Mouse (Mus musculus) liver, embryonic 14.5 days (tissue): ENCODE measurements around the gene Gm49353. TPM values are rescaled to one million over a fixed set of nuclear protein-coding genes. Genes with fewer than 3 reads are reported as not detected.

Source experiments
- ATAC-seq: fragments of 200-750 bp; cut with Nextera tagmentation; 2 replicates; pipeline ENCODE4 v1.8.0; 2017; ENCODE audit warnings: moderate number of reproducible peaks, mild to moderate bottlenecking, moderate library complexity; ENCODE audit not compliant: insufficient read depth
- DNase-seq, 3 experiments: peaks; one replicate each; pipeline ENCODE4 v3.0.0-alpha.2; 2012 to 2013; ENCODE audit warnings: low read depth in 3 of 3, low spot score in 3 of 3
- H3K27ac ChIP-seq: fragments of 300-500 bp; sonication (generic); 2 replicates; pipeline ENCODE4 v1.5.1; 2014; ENCODE audit warnings: moderate library complexity, mild to moderate bottlenecking, control low read depth, inconsistent platforms
- H3K27me3 ChIP-seq: fragments of 300-500 bp; sonication (generic); 2 replicates; pipeline ENCODE4 v1.6.1; 2014; ENCODE audit warnings: mild to moderate bottlenecking, low read length, moderate library complexity; ENCODE audit not compliant: control insufficient read depth, insufficient read depth
- H3K36me3 ChIP-seq: fragments of 300-500 bp; sonication (generic); replicated peaks from 2 replicates; pipeline ENCODE4 v1.6.1; 2014; ENCODE audit warnings: low read depth; ENCODE audit not compliant: control insufficient read depth, insufficient read depth
- H3K4me1 ChIP-seq, 2 experiments: fragments of 200-500 bp in 1 of 2; fragments of 300-500 bp in 1 of 2; sonication (generic) in 1 of 2; replicated peaks; 2 replicates each; pipeline ENCODE4 v1.6.1; 2012 to 2014; ENCODE audit warnings: antibody characterized with exemption in 1 of 2, inconsistent platforms in 1 of 2, low read length in 1 of 2; ENCODE audit not compliant: control insufficient read depth in 2 of 2, insufficient read depth in 2 of 2
- H3K4me2 ChIP-seq: fragments of 300-500 bp; sonication (generic); 2 replicates; pipeline ENCODE4 v1.6.1; 2014; ENCODE audit warnings: low read depth, mild to moderate bottlenecking, control low read depth, moderate library complexity
- H3K4me3 ChIP-seq, 2 experiments: fragments of 200-500 bp in 1 of 2; fragments of 300-500 bp in 1 of 2; sonication (generic) in 1 of 2; 2 replicates each; pipeline ENCODE4 v1.5.1; 2012 to 2014; ENCODE audit warnings: low read depth in 2 of 2, low read length in 2 of 2, mild to moderate bottlenecking in 2 of 2, control low read depth in 1 of 2, inconsistent platforms in 1 of 2, moderate library complexity in 1 of 2; ENCODE audit not compliant: insufficient read depth in 1 of 2
- H3K9ac ChIP-seq: fragments of 300-500 bp; sonication (generic); replicated peaks from 2 replicates; pipeline ENCODE4 v1.6.1; 2014; ENCODE audit warnings: mild to moderate bottlenecking, control low read depth, moderate library complexity
- H3K9me3 ChIP-seq: fragments of 300-500 bp; sonication (generic); 2 replicates; pipeline ENCODE4 v1.6.1; 2016; ENCODE audit warnings: low read length, mixed read lengths; ENCODE audit not compliant: control insufficient read depth
- CTCF ChIP-seq: IDR thresholded peaks from 2 replicates; pipeline ENCODE4 v1.5.1; 2016; ENCODE audit warnings: antibody characterized with exemption, low read depth, control low read depth
- EP300 ChIP-seq: IDR thresholded peaks from 2 replicates; pipeline ENCODE4 v1.6.1; 2016; ENCODE audit warnings: antibody characterized with exemption, low read depth
- WGBS: fragments of 180-500 bp; shearing (Covaris S2); extraction: QIAGEN DNeasy Blood & Tissue Kit; methylation state at CpG from one replicate; pipeline ENCODE4 v1.1.7; 2014; ENCODE audit not compliant: insufficient replicate concordance; 5-methylcytosine and 5-hydroxymethylcytosine counted together
- polyA plus RNA-seq, 2 experiments: library from polyadenylated mRNA; depleted of rRNA in 1 of 2; stranded (reverse) in 1 of 2; unstranded in 1 of 2; fragments of >200 nt; fragmentation: Nextera tagmentation in 1 of 2; extraction: Ambion mirVana in 1 of 2; gene quantifications; 2 replicates each; pipeline versions ENCODE4 v1.2.1 to v1.2.3; 2012 to 2014

Gm49353 gene
- polyA plus RNA-seq, 2 experiments, result not detected

DNA sequence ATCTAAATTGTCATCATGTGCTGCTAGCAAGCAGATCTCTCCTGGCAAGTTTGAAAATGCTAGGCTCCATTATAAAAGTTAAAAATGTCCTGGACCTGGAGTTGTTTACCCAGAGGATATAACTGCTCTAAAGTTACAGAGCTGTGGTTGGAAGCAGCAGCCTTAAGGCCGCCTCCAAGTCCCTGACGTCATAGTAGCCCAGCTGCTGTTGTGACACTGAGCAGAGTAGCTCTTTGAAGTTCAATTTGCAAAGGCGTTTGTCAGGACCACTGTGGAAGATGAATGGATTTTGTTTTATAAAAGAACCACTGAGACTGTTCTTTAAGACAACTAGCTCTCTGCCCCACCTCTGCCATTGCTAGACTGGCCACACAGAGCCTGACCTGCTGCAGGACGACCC is 12.7 kb downstream of the Gm49353 start, which contains the start of gene 9330159F19Rik:
9330159F19Rik (plus strand) TSS at position 154 of the 400 bp plus-strand sequence.
- Histone ChIP-seq H3K36me3 (no peaks in the 10 kb centered on the region), H3K4me1 (no peaks in the 10 kb centered on the region), H3K27me3 (no peaks in the 10 kb centered on the region), H3K9ac (no peak within 1 kb of the TSS), H3K27ac (no peak within 1 kb of the TSS), H3K4me3 (no peak within 1 kb of the TSS), H3K9me3 (no peaks in the 10 kb centered on the region), H3K4me2 (no peak within 1 kb of the TSS)
- 11% methylated on average over 4 of the region's 4 CpGs for WGBS
- ATAC-seq (no peak), DNase-seq (no peak)
- TF ChIP-seq EP300, result no peak

DNA sequence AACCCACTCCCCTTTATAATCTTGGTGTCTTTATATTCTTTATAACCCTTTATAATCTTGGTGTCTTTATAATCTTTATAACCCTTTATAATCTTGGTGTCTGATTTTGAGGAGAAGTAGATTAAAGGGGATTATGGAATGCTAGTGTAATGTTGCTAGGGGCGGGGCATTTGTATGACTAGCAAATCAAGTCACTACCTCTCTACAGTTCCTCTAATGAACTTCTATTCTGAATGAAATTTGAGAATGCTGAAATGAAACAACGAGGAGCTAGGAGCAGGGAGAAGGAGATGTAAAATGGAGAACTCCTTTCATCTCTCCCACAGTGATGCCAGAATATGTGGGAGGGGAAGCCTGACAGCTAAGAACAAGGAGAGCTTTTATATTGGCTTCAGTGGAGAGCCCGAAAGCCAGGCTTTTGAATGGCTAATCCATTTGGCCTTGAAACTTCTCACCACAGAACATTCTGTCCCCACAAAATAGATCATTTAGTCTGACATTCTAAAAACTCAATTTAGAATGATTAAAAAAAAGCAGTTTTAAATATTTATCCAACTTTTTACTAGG is 14.9 kb downstream of the Gm49353 start:
- Histone ChIP-seq H3K36me3 (no peaks in the 10 kb centered on the region), H3K27me3 (no peaks in the 10 kb centered on the region), H3K9ac (no peak overlapping the region), H3K4me1 (no peaks in the 10 kb centered on the region), H3K4me3 (no peak overlapping the region), H3K4me2 (no peak overlapping the region), H3K27ac (no peak overlapping the region), H3K9me3 (no peaks in the 10 kb centered on the region)
- ATAC-seq, result no peak
- 45% methylated on average over 3 of the region's 3 CpGs for WGBS
- no peak for DNase-seq
- no peak for TF ChIP-seq EP300
- TF ChIP-seq CTCF, result no peak

DNA sequence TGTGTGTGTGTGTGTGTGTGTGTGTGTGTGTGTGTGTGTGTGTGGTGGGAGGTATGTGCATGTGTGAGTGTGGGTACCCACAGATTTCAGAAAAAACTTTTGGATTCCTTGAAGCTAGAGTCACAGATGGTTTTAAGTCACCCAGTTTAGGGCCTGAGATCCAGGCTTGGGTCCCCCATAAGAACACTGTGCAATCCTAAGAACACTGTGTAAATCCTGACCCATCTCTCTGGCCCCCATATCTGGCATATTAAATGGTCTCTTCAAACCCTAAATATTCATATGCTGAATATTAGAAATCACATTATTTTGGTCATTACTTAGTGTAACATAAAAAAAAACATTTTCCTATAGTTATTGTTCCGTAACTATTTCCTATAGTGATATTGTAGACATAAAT is 18.2 kb downstream of the Gm49353 start:
- no peak overlapping the region for H3K9ac ChIP-seq
- ATAC-seq (no peak), DNase-seq (no peak)
- WGBS, result 67% methylated on average over 1 of the region's 1 CpGs
- no peak overlapping the region for H3K4me2 ChIP-seq
- H3K27ac ChIP-seq, result no peak overlapping the region
- TF ChIP-seq CTCF, result no peak
- TF ChIP-seq EP300, result no peak
- no peaks in the 10 kb centered on the region for H3K36me3 ChIP-seq
- no peaks in the 10 kb centered on the region for H3K27me3 ChIP-seq
- no peak overlapping the region for H3K4me3 ChIP-seq
- no peaks in the 10 kb centered on the region for H3K9me3 ChIP-seq
- no peaks in the 10 kb centered on the region for H3K4me1 ChIP-seq

DNA sequence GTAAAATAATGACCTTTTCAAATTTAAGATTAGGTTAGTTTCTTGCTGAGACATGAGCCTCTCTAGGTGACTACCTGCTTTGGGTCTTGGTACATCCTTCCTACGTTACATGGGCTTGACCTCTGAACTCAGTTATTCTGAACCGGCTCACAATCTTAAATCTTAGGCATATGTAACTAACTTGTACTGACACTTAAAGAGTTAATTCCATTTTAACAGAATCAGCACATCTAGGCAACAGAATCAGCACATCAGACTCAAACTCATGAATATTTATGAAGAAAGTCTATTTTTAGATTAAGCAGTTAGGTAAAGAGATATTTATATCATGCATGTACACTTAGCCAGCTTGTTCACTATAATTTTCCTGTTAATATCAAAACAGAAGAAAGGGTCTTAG is 18.7 kb downstream of the Gm49353 start:
- Histone ChIP-seq H3K4me1 (no peaks in the 10 kb centered on the region), H3K4me3 (no peak overlapping the region), H3K4me2 (no peak overlapping the region), H3K9me3 (no peaks in the 10 kb centered on the region), H3K27ac (no peak overlapping the region), H3K36me3 (no peaks in the 10 kb centered on the region), H3K27me3 (no peaks in the 10 kb centered on the region), H3K9ac (no peak overlapping the region)
- no peak for TF ChIP-seq EP300
- no peak for TF ChIP-seq CTCF
- WGBS, result 64% methylated on average over 2 of the region's 2 CpGs
- no peak for DNase-seq
- no peak for ATAC-seq

DNA sequence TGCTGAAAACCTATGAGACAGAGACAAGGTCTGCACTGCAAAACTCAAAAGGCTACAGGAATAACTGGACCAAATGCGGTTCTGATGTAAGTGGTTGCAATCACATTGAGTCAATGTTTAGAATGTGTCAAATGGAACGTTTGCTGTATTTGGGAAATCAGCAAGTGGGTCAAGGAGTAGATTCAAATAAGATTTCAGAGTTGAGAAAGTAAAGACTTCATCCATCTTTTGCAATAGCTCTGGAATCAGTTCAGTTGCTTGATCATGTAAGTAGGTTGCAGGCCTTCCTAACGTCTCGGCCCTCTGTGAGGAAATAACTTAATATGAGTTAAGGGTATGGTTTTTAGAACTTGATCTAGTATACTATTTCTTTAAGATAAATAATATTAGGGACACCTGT is 26.6 kb downstream of the Gm49353 start:
- no peak for ATAC-seq
- no peak for DNase-seq
- Histone ChIP-seq H3K9me3 (no peaks in the 10 kb centered on the region), H3K4me1 (no peaks in the 10 kb centered on the region), H3K4me2 (no peak overlapping the region), H3K36me3 (no peaks in the 10 kb centered on the region), H3K4me3 (no peak overlapping the region), H3K27me3 (no peaks in the 10 kb centered on the region), H3K9ac (no peak overlapping the region), H3K27ac (no peak overlapping the region)
- WGBS, result 61% methylated on average over 4 of the region's 4 CpGs
- TF ChIP-seq EP300, result no peak
- TF ChIP-seq CTCF, result no peak
